Mouse (Mus musculus) layer of hippocampus, postnatal 25 days (tissue): ENCODE measurements at regions not wholly inside any gene's neighbourhood (a gene's known extent, or its start where the extent isn't known, plus 50 kb on each side); places are given as distances from the start of the nearest gene placed in this dataset.

Experiments used
- DNase-seq, 2 experiments: peaks; one replicate each; pipeline ENCODE4 v3.0.0; 2022; ENCODE audit warnings: mixed read lengths in 2 of 2, low spot score in 1 of 2; ENCODE audit errors: extremely low spot score in 1 of 2

GRCm38 (mm10) chr9:47380361-47380760 is 149.6 kb upstream of the Cadm1 start:
- no peak for DNase-seq

DNA sequence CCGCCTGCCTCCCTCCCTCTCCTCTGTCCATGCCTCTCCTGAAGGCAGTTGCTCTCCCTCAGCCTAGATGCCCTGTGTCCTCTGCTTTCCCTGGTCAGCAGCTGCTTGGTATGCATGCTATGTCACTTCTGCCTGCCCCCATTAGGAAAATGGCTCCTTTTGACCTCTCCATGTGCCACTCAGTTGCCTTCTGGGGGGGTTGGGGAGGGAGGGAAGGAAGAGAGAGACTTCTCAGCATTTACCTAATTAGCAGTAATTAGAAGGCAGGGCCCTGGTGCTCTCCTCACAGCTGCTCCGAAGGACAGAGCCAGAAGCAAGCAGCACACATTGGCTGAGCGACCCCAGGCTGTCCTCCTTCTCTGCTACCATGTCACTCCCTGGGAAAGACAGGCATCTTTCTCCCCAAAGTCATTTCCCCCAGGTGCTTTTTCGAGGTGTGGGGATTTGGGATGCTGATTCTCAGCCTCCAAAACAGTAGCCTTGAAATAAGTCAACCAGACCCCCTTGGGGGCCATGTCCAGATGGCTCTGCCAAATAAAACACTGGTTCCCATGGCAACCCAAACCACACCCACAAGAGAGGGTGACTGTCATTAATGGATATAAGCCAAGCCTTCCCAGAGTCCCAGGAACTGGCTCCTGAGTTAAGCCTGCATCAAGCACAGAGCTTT is 145.7 kb upstream of the Cadm1 start:
- DNase-seq, result no peak

DNA sequence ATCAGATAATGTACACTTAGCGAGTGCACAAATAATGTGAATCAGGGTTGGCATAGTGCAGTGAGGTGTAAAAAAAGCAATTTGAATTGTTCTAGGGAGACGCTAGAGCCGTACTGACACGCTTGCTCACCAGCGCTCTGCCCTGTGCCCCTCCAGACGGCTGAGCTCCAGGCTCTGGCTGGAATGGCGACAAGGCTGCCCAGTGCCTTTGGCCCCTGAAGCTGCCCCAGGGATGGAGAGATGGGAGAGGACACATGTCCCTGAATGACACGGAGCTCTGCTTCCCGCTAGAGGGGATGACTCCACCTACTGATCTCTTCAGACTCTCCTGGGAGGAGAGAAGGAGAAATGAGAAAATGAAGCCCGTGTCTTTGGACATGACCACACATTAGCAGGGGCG is 143.3 kb upstream of the Cadm1 start:
- no peak for DNase-seq

DNA sequence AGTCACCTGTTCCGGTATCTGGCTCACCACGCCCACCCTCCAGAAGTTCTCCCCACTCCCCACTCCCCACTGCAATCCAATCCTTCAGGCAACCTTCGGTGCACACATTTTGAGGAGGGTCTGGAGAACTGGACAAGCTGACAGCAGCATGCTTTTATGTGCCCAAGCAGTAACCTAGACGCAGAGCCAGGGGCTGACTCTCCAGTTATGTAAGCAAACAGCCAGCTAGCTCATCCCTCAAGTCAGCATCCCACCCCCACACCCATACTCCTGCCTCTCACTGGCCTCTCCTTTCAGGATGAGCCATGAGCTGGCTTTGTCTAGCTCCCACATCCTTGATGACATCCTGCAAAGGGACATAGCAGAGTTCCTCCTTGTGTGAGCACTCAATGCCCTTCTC is 142.8 kb upstream of the Cadm1 start:
- no peak for DNase-seq

- DNase-seq, result no peak
Observed at GRCm38 (mm10) chr9:47387716-47388300, 142.2 kb upstream of the Cadm1 start.

GRCm38 (mm10) chr9:47389901-47390300 is 140.1 kb upstream of the Cadm1 start:
- DNase-seq, result no peak

GRCm38 (mm10) chr9:47391669-47392068 is 138.3 kb upstream of the Cadm1 start:
- DNase-seq, result no peak

DNA sequence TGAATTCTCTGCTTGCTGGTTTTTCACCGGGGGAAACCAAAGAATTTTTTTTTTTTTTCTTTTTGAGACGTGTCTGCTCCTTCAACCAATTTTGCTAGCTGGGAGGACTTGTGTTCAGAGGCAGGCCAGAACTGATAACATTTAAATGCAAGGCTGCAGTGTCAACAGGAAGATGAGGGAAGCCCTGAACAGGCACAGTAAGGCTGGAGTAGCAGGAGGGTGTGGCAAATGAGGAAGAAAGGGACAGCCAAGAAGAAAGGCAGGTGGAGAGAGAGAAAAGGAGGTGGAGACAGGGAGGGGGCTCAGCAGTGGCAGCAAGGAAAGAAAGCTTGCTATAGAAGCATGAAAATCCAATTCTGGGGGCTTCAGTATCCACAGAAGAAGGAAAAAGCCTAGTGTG is 130.4 kb upstream of the Cadm1 start:
- no peak for DNase-seq

GRCm38 (mm10) chr9:47400117-47400823 is 129.7 kb upstream of the Cadm1 start:
- DNase-seq, result no peak

DNA sequence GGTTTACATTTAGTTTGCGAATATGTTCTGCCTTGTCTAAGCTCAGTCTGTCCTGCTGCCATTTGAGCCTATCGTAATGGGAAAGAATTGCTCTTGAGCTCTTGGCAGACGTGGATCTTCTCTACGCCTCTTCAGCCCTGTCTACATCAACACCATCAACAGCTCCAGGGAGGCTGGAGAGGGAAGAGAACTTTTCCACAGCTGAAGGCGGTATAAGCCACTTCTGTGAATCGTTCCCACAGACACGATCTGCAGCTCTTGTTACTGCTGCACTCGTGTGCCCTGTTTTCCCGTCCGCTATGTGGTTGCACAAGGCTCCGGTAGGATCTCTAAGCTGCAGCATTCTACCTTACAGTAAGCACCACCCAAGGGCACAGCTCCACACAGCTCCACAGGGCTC is 128.5 kb upstream of the Cadm1 start:
- no peak for DNase-seq

- DNase-seq, result no peak
Observed at GRCm38 (mm10) chr9:47403317-47403716, 126.7 kb upstream of the Cadm1 start.

DNA sequence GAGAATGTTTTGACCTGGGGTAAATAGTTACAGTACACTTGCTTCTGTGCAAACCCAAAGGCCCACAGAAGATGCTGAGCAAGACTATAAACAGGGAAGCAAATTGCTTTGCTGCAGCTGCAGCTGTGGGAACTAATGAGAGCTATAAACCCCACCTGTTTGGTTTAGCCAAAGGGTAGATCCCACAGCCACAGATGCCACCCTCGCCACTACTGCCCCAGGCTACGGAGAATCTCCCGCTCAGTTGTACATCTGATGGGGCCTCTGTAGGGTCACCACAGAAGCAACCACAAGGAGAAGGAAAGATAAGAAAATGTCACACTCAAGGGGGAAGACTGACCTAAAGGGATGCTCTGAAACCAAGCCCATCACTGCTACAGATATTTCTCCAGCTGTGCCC is 125.2 kb upstream of the Cadm1 start:
- no peak for DNase-seq

DNA sequence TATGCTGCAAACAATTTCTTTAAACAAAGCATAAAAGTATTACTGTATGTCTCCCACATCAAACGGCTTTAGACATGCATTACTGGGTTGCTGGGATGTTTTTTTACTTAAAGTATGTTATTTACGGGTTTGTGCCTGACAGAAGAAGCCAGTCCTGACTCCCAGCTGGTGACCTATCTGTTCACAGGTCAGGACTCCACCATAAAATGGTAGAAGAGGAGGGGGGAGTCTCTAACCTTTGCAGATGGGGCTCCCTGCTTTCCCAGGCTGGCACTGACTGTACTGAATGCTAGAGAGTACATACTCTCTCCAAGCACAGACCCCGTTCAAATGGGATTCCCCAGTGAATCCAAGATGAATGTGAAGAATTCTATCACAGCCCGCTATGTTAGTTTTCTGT is 124.4 kb upstream of the Cadm1 start:
- DNase-seq, result no peak

DNA sequence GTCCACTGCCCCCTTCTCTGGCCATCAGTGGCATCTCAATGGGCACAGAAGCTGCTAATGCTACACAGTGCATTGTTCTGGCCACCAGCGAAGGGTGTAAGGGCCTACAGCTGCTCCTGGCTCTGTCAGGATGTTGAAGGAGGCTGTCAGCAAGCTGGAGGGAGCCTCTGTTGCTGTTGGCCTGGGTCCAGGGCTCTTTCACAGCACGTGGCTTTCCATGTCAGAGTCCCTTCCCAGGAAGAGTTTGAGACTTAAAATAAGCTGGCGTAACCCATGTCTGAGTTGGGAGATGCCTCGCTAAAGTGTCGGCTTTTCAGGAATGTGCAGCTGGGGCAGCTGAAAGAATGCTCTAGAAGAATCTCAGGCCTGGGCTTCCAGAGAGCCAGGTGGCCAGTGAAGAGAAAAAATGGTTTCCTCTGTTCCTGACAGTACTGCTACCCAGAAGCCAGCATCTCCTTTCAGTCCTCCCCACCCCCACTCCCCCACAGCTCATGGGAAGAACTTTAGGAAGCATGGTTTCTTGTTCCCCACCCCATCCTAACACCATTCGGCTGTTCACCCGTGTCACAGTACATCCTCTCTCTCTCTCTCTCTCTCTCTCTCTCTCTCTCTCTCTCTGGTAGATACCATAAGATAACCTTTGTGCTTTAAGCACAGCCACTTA is 122.8 kb upstream of the Cadm1 start:
- DNase-seq, result peak in 1 of 2 experiments; percentile 17

GRCm38 (mm10) chr9:47408061-47408460 is 121.9 kb upstream of the Cadm1 start:
- no peak for DNase-seq

DNA sequence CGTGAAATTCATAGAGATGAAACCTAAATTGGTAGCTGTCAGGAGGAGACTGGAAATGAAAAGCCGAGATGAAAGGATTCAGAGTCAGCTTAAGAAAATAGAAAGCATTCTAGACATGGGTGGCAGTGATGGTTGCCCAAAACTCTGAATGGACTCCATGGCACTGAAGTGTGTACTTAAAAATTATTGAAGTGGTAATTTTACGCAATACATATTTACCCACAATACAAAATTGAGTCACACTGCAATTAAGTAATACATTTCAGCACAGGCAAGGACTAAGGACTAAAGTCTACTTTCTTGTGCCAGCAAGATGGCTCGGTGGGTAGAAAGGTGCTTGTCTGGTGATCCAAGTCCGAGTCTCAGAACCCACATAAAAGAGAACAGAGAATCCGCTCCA is 120.4 kb upstream of the Cadm1 start:
- no peak for DNase-seq

DNA sequence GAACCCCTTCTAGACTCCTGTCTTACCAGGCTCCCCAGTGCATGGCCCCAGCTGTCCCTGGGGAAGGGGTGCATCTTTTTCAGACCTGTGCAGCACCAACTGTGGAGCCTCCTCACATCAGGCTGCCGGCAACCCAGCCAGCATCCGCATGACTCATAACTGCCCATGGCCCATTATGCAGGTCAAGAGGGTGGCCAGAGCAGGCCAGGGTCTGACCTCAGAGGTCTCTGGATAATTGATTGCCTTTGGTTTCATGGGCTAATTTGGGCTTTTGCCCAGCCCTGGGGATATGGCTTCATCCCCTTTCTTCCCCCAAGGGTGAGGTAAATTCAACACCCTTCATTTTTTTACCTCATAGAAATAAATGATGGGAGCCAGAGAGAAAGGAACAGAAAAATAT is 117.2 kb upstream of the Cadm1 start:
- DNase-seq, result no peak

DNA sequence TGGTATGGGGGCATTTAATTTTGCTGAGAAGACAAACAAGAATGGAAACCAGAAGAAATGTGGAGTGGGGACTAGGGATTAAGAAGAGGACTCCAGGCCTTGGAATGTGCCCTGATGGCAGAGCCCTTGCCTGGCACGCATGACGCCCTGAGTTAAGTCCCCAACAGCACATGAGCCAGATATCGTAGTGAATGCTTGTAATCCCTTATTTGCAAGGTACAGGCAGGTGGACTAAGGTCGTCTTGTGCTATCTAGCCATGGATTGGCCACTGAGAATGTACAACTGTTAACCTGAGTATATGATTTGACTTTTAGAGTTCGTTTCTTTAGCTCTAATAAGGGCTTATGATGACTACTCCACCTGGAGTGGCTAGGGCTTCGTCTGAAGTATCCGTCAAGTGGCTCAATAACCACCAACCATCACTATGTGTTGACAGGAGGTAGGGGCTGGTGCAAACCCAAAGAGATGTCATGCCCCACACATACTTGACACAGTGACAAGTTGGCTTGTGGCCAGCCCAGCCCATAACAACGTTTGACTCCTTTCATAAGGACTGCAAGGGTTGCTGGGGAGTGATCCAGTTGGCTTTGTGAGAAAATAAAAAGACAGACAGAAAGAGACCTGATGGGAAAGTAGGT is 115.5 kb upstream of the Cadm1 start:
- no peak for DNase-seq

GRCm38 (mm10) chr9:47422151-47422599 is 107.8 kb upstream of the Cadm1 start:
- DNase-seq, result peak in 1 of 2 experiments; percentile 24

- peak in 1 of 2 experiments; percentile 64 for DNase-seq
Observed at GRCm38 (mm10) chr9:47422741-47423461, 107.1 kb upstream of the Cadm1 start.
